Mouse (Mus musculus) forebrain, embryonic 16.5 days (tissue): ENCODE results near the gene Noct. TPM values are rescaled to one million over a fixed set of nuclear protein-coding genes. Genes with fewer than 3 reads are reported as not detected.
A peak's percentile ranks its signal among the peaks of the same experiment; 100 is the strongest.

Experiments
- ATAC-seq: fragments of 200-750 bp; cut with Nextera tagmentation; 2 replicates; pipeline ENCODE4 v1.8.0; 2017; ENCODE audit warnings: mild to moderate bottlenecking, moderate library complexity
- H3K27ac ChIP-seq: fragments of 300-500 bp; sonication (generic); 2 replicates; pipeline ENCODE4 v1.5.1; 2014; ENCODE audit warnings: low read length, control low read depth
- H3K27me3 ChIP-seq: fragments of 300-500 bp; sonication (generic); replicated peaks from 2 replicates; pipeline ENCODE4 v1.6.1; 2014; ENCODE audit warnings: low read length; ENCODE audit not compliant: control insufficient read depth, insufficient read depth
- H3K36me3 ChIP-seq: fragments of 300-500 bp; sonication (generic); 2 replicates; pipeline ENCODE4 v1.6.1; 2014; ENCODE audit not compliant: control insufficient read depth, insufficient read depth
- H3K4me1 ChIP-seq: fragments of 300-500 bp; sonication (generic); replicated peaks from 2 replicates; pipeline ENCODE4 v1.6.1; 2014; ENCODE audit warnings: low read length; ENCODE audit not compliant: control insufficient read depth, insufficient read depth
- H3K4me2 ChIP-seq: fragments of 300-500 bp; sonication (generic); 2 replicates; pipeline ENCODE4 v1.6.1; 2014; ENCODE audit warnings: mild to moderate bottlenecking, low read length, control low read depth
- H3K4me3 ChIP-seq: fragments of 300-500 bp; sonication (generic); replicated peaks from 2 replicates; pipeline ENCODE4 v1.5.1; 2014; ENCODE audit warnings: mild to moderate bottlenecking, low read length, control low read depth
- H3K9ac ChIP-seq: fragments of 300-500 bp; sonication (generic); replicated peaks from 2 replicates; pipeline ENCODE4 v1.6.1; 2014; ENCODE audit warnings: low read depth, low read length, control low read depth
- H3K9me3 ChIP-seq: fragments of 300-500 bp; sonication (generic); 2 replicates; pipeline ENCODE4 v1.6.1; 2016; ENCODE audit warnings: low read length; ENCODE audit not compliant: control insufficient read depth
- WGBS: fragments of 180-500 bp; shearing (Covaris S2); extraction: QIAGEN DNeasy Blood & Tissue Kit; methylation state at CpG from one replicate; pipeline ENCODE4 v1.1.7; 2014; 5-methylcytosine and 5-hydroxymethylcytosine counted together
- polyA plus RNA-seq: library from polyadenylated mRNA; unstranded; fragments of >200 nt; fragmentation: Nextera tagmentation; extraction: Ambion mirVana; gene quantifications from 2 replicates; pipeline ENCODE4 v1.2.1, GENCODE M21; 2015

The Noct gene
- polyA plus RNA-seq, 1 experiment from 2014 or later, result 21.3 TPM

DNA sequence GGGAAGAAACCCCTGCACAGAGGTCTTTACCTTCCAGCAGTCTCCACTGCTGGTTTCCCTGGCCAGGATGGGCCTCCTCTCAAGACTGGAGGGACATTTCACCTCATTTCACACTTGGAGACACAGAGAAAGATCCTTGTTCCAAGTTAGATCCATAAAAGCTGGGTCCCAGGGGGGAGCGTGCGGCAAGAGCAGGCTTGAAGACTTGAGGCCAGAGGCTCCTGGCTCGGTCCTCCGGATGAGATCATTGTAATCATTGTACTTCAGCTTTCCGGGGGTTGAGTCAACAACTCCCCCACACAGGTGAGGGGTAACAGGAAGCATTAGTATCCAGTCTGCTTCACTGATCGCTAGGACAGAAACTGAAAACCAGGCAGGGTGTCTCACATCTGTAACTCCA lies 30.2 kb upstream of the Noct start:
- H3K36me3 ChIP-seq, result no peaks in the 10 kb centered on the region
- H3K4me1 ChIP-seq, result no peaks in the 10 kb centered on the region
- no peak overlapping the region for H3K9ac ChIP-seq
- H3K27ac ChIP-seq, result no peak overlapping the region
- no peak overlapping the region for H3K4me2 ChIP-seq
- no peaks in the 10 kb centered on the region for H3K9me3 ChIP-seq
- H3K27me3 ChIP-seq, result no peaks in the 10 kb centered on the region
- no peak overlapping the region for H3K4me3 ChIP-seq
- 76% methylated on average over 6 of the region's 6 CpGs for WGBS
- no peak for ATAC-seq

DNA sequence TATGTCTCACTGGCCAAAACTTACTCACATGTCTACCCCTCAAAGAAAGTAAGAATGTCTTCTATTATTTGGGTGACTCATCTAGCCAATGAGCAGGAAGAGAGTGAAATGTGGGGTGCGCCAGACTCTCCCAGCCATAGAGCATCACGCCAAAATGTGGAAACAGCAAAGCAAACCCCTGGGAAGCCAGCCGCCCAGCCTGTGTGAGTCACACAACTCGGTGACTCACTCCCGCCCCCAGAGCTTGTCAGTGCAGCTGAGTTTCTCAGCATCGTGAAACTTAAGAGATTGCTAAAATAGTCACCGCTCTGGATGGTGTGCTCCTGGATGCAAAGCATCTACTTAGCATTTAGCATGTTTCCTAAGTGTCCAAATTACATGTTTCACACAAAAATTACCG lies 28.9 kb upstream of the Noct start:
- ATAC-seq, result peak; percentile 50
- no peaks in the 10 kb centered on the region for H3K27me3 ChIP-seq
- peak overlapping the region; percentile 15; the same call in 1 of the 2 replicates for H3K4me2 ChIP-seq
- no peak overlapping the region for H3K4me3 ChIP-seq
- H3K27ac ChIP-seq, result no peak overlapping the region
- H3K36me3 ChIP-seq, result no peaks in the 10 kb centered on the region
- no peaks in the 10 kb centered on the region for H3K9me3 ChIP-seq
- H3K4me1 ChIP-seq, result no peaks in the 10 kb centered on the region
- WGBS, result 51% methylated on average over 8 of the region's 8 CpGs
- H3K9ac ChIP-seq, result no peak overlapping the region

DNA sequence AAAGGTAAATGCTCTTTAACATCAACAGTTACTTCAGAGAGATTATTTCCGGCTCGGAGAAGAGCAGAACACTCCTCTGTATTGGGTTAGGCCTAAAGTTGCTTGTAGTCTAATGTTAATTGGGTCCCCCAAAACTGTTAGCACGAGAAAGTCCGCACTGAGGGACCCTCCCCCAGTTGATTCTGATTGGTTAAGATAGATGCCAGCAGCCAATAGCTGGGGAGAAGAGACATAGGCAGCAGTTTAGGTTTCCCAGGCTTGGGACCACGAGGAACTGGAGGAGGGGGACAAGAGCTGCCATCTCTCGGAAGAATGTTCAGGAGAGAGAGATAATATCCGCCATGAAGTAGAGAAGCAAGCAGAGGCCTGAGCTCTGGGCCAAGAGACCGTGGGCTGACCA lies 28.5 kb upstream of the Noct start:
- Histone ChIP-seq H3K9me3 (no peaks in the 10 kb centered on the region), H3K36me3 (no peaks in the 10 kb centered on the region), H3K4me2 (peak overlapping the region; percentile 15), H3K4me3 (no peak overlapping the region), H3K9ac (no peak overlapping the region), H3K27ac (no peak overlapping the region), H3K4me1 (no peaks in the 10 kb centered on the region), H3K27me3 (no peaks in the 10 kb centered on the region)
- WGBS, result 38% methylated on average over 8 of the region's 8 CpGs
- ATAC-seq, result peak; percentile 65; the same call in 1 of the 2 replicates

DNA sequence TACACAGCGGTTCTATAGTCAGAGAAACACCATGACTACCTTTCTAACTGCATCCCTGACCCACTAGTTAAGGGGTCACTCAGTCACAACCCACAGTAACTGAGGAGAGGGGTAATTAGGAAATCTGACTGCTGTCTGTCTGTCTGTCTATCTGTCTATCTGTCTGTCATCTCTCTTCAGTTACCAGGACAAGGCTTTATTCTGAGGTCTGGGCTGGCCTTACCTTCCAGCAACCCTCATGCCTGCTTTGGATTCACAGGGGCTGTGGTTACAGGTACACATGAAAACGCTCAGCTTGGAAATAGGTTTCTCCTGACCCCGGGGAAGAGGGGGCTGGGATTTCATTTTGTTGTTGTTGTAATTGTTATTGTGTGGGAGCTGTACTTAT lies 27.5 kb upstream of the Noct start:
- H3K27me3 ChIP-seq, result no peaks in the 10 kb centered on the region
- no peak overlapping the region for H3K27ac ChIP-seq
- ATAC-seq, result no peak
- H3K4me2 ChIP-seq, result no peak overlapping the region
- no peak overlapping the region for H3K4me3 ChIP-seq
- no peaks in the 10 kb centered on the region for H3K4me1 ChIP-seq
- WGBS, result 83% methylated on average over 3 of the region's 3 CpGs
- H3K9ac ChIP-seq, result no peak overlapping the region
- no peaks in the 10 kb centered on the region for H3K36me3 ChIP-seq
- H3K9me3 ChIP-seq, result no peaks in the 10 kb centered on the region

DNA sequence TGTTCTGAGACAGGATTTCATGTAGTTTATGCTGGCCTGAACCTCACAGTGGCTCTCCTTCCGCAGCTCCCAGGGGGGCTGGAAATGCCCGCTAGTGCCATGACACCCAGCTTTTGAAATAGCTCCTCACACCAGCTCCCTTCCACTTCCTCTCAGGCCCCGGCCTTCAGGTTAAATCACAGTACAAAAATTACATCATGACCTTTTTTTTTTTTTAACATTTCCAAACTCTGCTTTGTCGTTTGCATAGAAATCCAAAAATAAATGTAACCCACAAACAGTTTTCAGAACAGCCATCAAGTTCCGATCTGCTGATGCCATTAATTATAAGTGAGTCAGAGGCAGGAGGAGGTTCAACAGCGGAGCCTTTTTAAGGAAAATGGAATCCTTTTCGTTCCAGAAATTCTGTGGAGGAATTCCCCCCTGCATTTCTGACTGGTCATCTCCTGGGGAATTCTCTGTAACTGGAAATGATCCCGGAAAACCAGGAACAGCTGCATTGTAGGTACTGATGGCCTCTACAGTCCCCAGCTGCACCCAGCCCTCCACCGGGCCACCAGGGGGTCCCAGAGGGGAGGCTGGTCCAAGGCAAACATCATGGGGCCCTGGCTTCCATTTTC lies 27.0 kb upstream of the Noct start:
- WGBS, result 68% methylated on average over 9 of the region's 9 CpGs
- H3K4me2 ChIP-seq, result no peak overlapping the region
- no peak for ATAC-seq
- H3K27ac ChIP-seq, result no peak overlapping the region
- H3K4me3 ChIP-seq, result no peak overlapping the region
- H3K4me1 ChIP-seq, result no peaks in the 10 kb centered on the region
- H3K9ac ChIP-seq, result no peak overlapping the region
- H3K36me3 ChIP-seq, result no peaks in the 10 kb centered on the region
- no peaks in the 10 kb centered on the region for H3K9me3 ChIP-seq
- no peaks in the 10 kb centered on the region for H3K27me3 ChIP-seq

DNA sequence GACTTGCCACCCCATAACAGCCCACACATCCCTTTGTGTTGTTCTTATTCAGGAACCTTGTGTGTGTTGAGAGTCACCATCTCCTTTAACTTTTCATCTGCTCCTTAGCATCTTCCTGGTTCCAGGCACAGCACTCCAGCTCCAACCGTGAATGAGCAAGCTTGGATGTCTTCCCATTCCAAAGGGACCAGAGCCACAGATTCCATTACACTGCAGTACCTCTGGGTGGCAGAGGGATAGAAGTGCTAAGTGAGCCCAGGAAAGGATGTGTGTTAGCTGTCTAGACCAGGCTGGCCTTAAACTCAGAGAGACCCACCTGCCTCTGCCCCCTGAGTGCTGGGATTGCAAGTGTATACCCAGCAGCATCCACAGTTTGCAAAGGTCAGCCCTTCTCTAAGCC lies 26.0 kb upstream of the Noct start:
- Histone ChIP-seq H3K36me3 (no peaks in the 10 kb centered on the region), H3K27me3 (no peaks in the 10 kb centered on the region), H3K27ac (no peak overlapping the region), H3K9ac (no peak overlapping the region), H3K9me3 (no peaks in the 10 kb centered on the region), H3K4me2 (no peak overlapping the region), H3K4me1 (no peaks in the 10 kb centered on the region), H3K4me3 (no peak overlapping the region)
- no peak for ATAC-seq
- WGBS, result 63% methylated on average over 1 of the region's 1 CpGs

DNA sequence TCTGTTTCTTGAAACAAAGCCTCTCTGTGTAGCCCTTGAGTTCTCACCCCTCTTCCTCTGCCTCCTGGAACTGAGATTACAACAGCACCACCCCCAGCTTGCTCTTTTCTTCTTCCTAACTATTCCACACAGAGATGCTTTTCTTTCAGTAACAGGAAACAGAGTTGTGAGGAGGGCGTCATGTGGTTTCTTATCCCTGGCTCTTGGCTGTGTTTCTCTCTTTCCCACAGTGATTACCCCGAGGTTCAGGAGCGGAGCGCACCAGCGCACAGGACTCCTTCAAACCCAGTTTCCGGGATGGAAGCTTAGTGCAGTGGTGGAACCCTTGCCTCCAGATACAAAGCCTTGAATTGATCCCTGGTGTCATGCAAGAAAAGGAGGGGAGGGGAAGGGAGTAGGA lies 25.1 kb upstream of the Noct start:
- Histone ChIP-seq H3K4me1 (no peaks in the 10 kb centered on the region), H3K9ac (no peak overlapping the region), H3K27me3 (no peaks in the 10 kb centered on the region), H3K36me3 (no peaks in the 10 kb centered on the region), H3K4me3 (no peak overlapping the region), H3K27ac (no peak overlapping the region), H3K9me3 (no peaks in the 10 kb centered on the region), H3K4me2 (no peak overlapping the region)
- ATAC-seq, result no peak
- WGBS, result 80% methylated on average over 6 of the region's 6 CpGs

DNA sequence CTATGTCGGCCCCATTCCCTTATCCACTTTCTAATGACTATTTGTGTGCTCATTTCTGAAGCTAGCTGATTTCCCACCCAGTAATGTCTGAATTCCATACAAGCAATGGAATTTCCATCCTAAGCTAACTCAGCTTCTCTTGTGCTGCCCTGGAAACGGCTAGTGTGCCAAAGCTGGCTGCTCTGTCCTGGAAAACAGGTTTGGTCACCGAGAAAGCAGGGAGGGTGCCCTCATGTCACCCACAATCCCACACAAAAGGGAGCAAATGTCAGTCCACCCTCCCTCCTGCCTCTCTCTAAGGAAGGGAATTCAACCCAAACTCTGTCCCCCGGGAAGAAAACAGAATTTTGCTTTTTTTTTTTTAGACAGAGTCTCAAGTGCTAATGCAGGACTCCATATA lies 23.9 kb upstream of the Noct start:
- Histone ChIP-seq H3K27ac (no peak overlapping the region), H3K4me1 (no peaks in the 10 kb centered on the region), H3K36me3 (no peaks in the 10 kb centered on the region), H3K9me3 (no peaks in the 10 kb centered on the region; the same call in 1 of the 2 replicates), H3K4me2 (no peak overlapping the region), H3K4me3 (no peak overlapping the region), H3K9ac (no peak overlapping the region), H3K27me3 (no peaks in the 10 kb centered on the region)
- 93% methylated on average over 4 of the region's 4 CpGs for WGBS
- ATAC-seq, result no peak

DNA sequence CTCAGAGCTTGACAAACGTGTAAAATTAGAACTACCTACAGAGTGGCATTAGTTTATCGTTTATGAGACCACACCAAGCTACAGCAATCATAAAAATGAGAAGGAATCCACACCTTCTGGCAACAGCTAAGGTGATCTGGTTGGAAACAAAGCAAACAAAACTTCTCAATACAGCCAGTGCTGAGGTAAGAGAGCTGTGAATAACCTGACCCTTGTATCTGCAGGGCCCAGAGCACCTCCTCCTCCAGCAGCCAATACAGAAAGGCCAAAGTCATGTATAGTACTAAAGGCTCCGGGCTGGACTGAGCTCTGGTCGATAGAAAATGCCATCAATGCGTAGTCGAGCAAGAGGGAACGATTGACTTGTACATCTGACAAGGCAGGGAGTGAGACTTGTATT lies 23.4 kb upstream of the Noct start:
- no peak overlapping the region for H3K9ac ChIP-seq
- no peaks in the 10 kb centered on the region; the same call in 1 of the 2 replicates for H3K9me3 ChIP-seq
- no peak overlapping the region for H3K4me3 ChIP-seq
- H3K4me2 ChIP-seq, result no peak overlapping the region
- no peak for ATAC-seq
- 88% methylated on average over 7 of the region's 7 CpGs for WGBS
- H3K27me3 ChIP-seq, result no peaks in the 10 kb centered on the region
- H3K27ac ChIP-seq, result no peak overlapping the region
- no peaks in the 10 kb centered on the region for H3K36me3 ChIP-seq
- H3K4me1 ChIP-seq, result no peaks in the 10 kb centered on the region

DNA sequence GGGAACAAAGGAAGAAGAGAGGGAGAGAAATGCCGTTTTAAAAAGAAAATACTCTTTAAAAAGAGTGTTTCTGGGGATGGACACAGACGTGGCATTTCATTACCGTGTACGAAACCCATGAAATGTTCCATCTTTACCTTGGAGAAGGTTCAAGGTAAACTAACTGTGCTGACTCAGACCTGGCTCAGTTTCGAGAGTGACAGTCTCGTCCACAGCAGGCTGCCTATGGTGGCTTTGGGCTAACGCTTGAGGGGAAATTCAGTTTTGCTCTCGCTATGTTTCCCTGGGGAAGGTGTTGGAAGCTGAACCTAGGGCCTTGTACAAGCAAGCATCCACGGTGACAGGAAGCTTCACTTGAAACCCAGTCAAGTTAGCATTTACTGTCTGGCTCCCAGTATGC lies 22.3 kb upstream of the Noct start:
- no peak for ATAC-seq
- no peaks in the 10 kb centered on the region for H3K27me3 ChIP-seq
- no peak overlapping the region for H3K9ac ChIP-seq

More for the DNA sequence above, 22.3 kb upstream of the Noct start:
- Histone ChIP-seq H3K4me1 (no peaks in the 10 kb centered on the region), H3K4me2 (no peak overlapping the region), H3K36me3 (no peaks in the 10 kb centered on the region), H3K9me3 (no peaks in the 10 kb centered on the region; the same call in 1 of the 2 replicates), H3K4me3 (no peak overlapping the region), H3K27ac (no peak overlapping the region)
- WGBS, result 89% methylated on average over 9 of the region's 9 CpGs
